Mouse (Mus musculus): ENCODE measurements around the gene Npy4r. TPM values are rescaled to one million over a fixed set of nuclear protein-coding genes. Genes with fewer than 3 reads are reported as not detected.

The Npy4r gene
- polyA plus RNA-seq, 1 experiment from 2014 or later: not detected

DNA sequence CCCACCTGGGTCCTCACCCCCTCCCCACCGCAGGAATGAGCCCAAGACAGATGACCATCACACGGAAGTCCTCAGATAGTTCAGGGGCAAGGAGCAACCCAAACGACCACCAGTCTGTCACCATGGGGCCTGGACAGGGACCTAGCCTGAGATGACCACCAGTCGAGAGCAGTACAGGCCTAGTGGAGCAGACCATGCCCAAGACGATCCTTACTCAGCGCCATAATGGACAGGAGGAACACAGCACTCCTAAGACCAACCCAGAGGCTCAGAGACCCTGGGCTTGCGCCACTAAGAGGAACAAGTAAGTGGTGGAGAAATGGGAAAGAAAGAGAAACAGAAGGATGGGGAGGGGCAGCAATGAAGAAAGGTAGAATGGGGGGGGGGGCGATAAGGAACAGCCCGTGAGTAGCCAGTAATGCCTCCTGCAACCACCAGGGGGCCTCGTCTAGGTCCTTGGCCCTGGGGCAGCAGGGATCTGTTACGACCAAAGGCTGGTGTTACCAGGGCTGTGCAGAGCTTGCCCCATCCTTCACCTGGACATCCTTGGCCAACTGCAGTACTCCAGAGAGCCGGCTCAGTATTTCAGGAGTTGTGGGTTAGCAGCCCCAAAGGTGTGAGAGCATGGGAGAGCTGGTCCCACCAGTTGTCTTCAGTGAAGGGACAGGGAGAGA is 45.8 kb downstream of the Npy4r start:
- Histone ChIP-seq H3K9ac (ENCODE audit: low read length) (no peak overlapping the region), H3K9me3 (ENCODE audit: control insufficient read depth, low read length) (no peaks in the 10 kb centered on the region), H3K27me3 (ENCODE audit: control insufficient read depth, insufficient read depth, low read length) (no peaks in the 10 kb centered on the region), H3K27ac (replicated peaks; ENCODE audit: low read depth, low read length) (no peak overlapping the region), H3K4me3 (ENCODE audit: low read depth, low read length) (no peak overlapping the region), H3K4me1 (ENCODE audit: control insufficient read depth, insufficient read depth, low read length) (no peaks in the 10 kb centered on the region), H3K36me3 (ENCODE audit: control insufficient read depth, insufficient read depth, low read length) (no peaks in the 10 kb centered on the region), H3K4me2 (ENCODE audit: low read depth, severe bottlenecking) (no peak overlapping the region)
- ATAC-seq (ENCODE audit: insufficient number of reproducible peaks, low FRiP score, low TSS enrichment, low read depth) (no peak), DNase-seq (ENCODE audit: low spot score) (peak; percentile 45)
- 59% methylated on average over 12 of the region's 12 CpGs for WGBS

GRCm38 (mm10) chr14:34104892-34105291 is 47.4 kb downstream of the Npy4r start:
- Histone ChIP-seq H3K4me3 (ENCODE audit: low read depth, low read length) (no peak overlapping the region), H3K36me3 (ENCODE audit: control insufficient read depth, insufficient read depth, low read length) (no peaks in the 10 kb centered on the region), H3K9me3 (ENCODE audit: control insufficient read depth, low read length) (no peaks in the 10 kb centered on the region), H3K27ac (replicated peaks; ENCODE audit: low read depth, low read length) (no peak overlapping the region), H3K27me3 (ENCODE audit: control insufficient read depth, insufficient read depth, low read length) (no peaks in the 10 kb centered on the region), H3K4me2 (ENCODE audit: low read depth, severe bottlenecking) (no peak overlapping the region), H3K4me1 (ENCODE audit: control insufficient read depth, insufficient read depth, low read length) (no peaks in the 10 kb centered on the region), H3K9ac (ENCODE audit: low read length) (no peak overlapping the region)
- ATAC-seq (ENCODE audit: insufficient number of reproducible peaks, low FRiP score, low TSS enrichment, low read depth) (no peak), DNase-seq (ENCODE audit: low spot score) (peak; percentile 73)
- WGBS: 25% methylated on average over 8 of the region's 8 CpGs

GRCm38 (mm10) chr14:34103855-34104254 is 48.4 kb downstream of the Npy4r start:
- Histone ChIP-seq H3K4me2 (ENCODE audit: low read depth, severe bottlenecking) (no peak overlapping the region), H3K4me3 (ENCODE audit: low read depth, low read length) (no peak overlapping the region), H3K27me3 (ENCODE audit: control insufficient read depth, insufficient read depth, low read length) (no peaks in the 10 kb centered on the region), H3K27ac (replicated peaks; ENCODE audit: low read depth, low read length) (no peak overlapping the region), H3K36me3 (ENCODE audit: control insufficient read depth, insufficient read depth, low read length) (no peaks in the 10 kb centered on the region), H3K4me1 (ENCODE audit: control insufficient read depth, insufficient read depth, low read length) (no peaks in the 10 kb centered on the region), H3K9ac (ENCODE audit: low read length) (no peak overlapping the region), H3K9me3 (ENCODE audit: control insufficient read depth, low read length) (no peaks in the 10 kb centered on the region)
- 68% methylated on average over 3 of the region's 3 CpGs for WGBS
- DNase-seq (ENCODE audit: low spot score): no peak
- no peak for ATAC-seq (ENCODE audit: insufficient number of reproducible peaks, low FRiP score, low TSS enrichment, low read depth)

DNA sequence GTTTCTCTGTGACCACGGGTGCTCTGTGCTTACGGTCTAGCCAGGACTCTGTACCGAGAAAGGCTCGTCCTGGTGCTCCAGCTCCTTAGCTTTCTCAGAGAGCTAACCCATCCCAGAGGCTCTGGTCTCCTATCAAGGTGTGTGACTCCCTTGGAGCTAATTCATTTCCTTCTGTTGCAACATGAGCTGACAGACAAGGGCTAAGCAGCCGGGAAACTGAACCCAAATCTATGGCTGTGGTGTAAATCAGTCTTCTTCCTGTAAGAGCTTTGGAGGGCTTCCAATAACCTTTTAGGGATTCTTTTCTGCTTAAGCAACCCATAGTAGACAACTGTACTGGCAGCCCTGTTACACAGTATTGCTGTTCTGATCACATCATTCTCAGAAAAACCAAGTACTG is 49.7 kb downstream of the Npy4r start, which contains the start of gene A630023A22Rik:
A630023A22Rik (minus strand) TSS at position 154 of the 400 bp plus-strand sequence.
- Histone ChIP-seq H3K4me1 (ENCODE audit: control insufficient read depth, insufficient read depth, low read length) (no peaks in the 10 kb centered on the region), H3K4me2 (ENCODE audit: low read depth, severe bottlenecking) (no peak within 1 kb of the TSS), H3K27me3 (ENCODE audit: control insufficient read depth, insufficient read depth, low read length) (no peaks in the 10 kb centered on the region), H3K36me3 (ENCODE audit: control insufficient read depth, insufficient read depth, low read length) (no peaks in the 10 kb centered on the region), H3K9me3 (ENCODE audit: control insufficient read depth, low read length) (no peaks in the 10 kb centered on the region), H3K4me3 (ENCODE audit: low read depth, low read length) (no peak within 1 kb of the TSS), H3K9ac (ENCODE audit: low read length) (no peak within 1 kb of the TSS), H3K27ac (replicated peaks; ENCODE audit: low read depth, low read length) (no peak within 1 kb of the TSS)
- ATAC-seq (ENCODE audit: insufficient number of reproducible peaks, low FRiP score, low TSS enrichment, low read depth) (no peak), DNase-seq (ENCODE audit: low spot score) (no peak)
- WGBS: 68% methylated on average over 5 of the region's 5 CpGs

- no peaks in the 10 kb centered on the region for H3K36me3 ChIP-seq (ENCODE audit: control insufficient read depth, insufficient read depth, low read length)
- H3K4me1 ChIP-seq (ENCODE audit: control insufficient read depth, insufficient read depth, low read length): no peaks in the 10 kb centered on the region
- DNase-seq (ENCODE audit: low spot score): no peak
- no peaks in the 10 kb centered on the region for H3K9me3 ChIP-seq (ENCODE audit: control insufficient read depth, low read length)
- no peaks in the 10 kb centered on the region for H3K27me3 ChIP-seq (ENCODE audit: control insufficient read depth, insufficient read depth, low read length)
- H3K4me2 ChIP-seq (ENCODE audit: low read depth, severe bottlenecking): no peak overlapping the region
- H3K4me3 ChIP-seq (ENCODE audit: low read depth, low read length): no peak overlapping the region
- no peak for ATAC-seq (ENCODE audit: insufficient number of reproducible peaks, low FRiP score, low TSS enrichment, low read depth)
- no peak overlapping the region for H3K9ac ChIP-seq (ENCODE audit: low read length)
- 86% methylated on average over 5 of the region's 5 CpGs for WGBS
- no peak overlapping the region for H3K27ac ChIP-seq (replicated peaks; ENCODE audit: low read depth, low read length)
These were observed 56.1 kb downstream of the Npy4r start for GRCm38 (mm10) chr14:34096161-34096560.

Other genes starting within 250 kb of the Npy4r start
- gene Gdf10, start 228.9 kb downstream of the Npy4r start, polyA plus RNA-seq (2014; fragmentation: Nextera tagmentation; extraction: Ambion mirVana): 4.9 and 5.3 TPM in 2 replicates
- 0.04 TPM in 1 of 2 replicates, not detected in the other for gene Gdf2, start 211.4 kb downstream of the Npy4r start, polyA plus RNA-seq (2014; fragmentation: Nextera tagmentation; extraction: Ambion mirVana)
- not detected in 2 replicates for gene Rbp3, start 198.5 kb downstream of the Npy4r start, polyA plus RNA-seq (2014; fragmentation: Nextera tagmentation; extraction: Ambion mirVana)
- 0.08 and 0.09 TPM in 2 replicates for gene Zfp488, start 173.7 kb downstream of the Npy4r start, polyA plus RNA-seq (2014; fragmentation: Nextera tagmentation; extraction: Ambion mirVana)
- gene Gm30083, start 137.3 kb downstream of the Npy4r start, polyA plus RNA-seq (2014; fragmentation: Nextera tagmentation; extraction: Ambion mirVana): not detected in 2 replicates
- not detected in 2 replicates for gene Gm5460, start 135.7 kb downstream of the Npy4r start, polyA plus RNA-seq (2014; fragmentation: Nextera tagmentation; extraction: Ambion mirVana)
- not detected in 2 replicates for gene Antxrl, start 99.8 kb downstream of the Npy4r start, polyA plus RNA-seq (2014; fragmentation: Nextera tagmentation; extraction: Ambion mirVana)
- gene Anxa8, start 66.5 kb downstream of the Npy4r start, polyA plus RNA-seq (2014; fragmentation: Nextera tagmentation; extraction: Ambion mirVana): 1.5 and 2.4 TPM in 2 replicates
- not detected in 2 replicates for gene A630023A22Rik, start 49.7 kb downstream of the Npy4r start, polyA plus RNA-seq (2014; fragmentation: Nextera tagmentation; extraction: Ambion mirVana)
- 0.41 and 0.44 TPM in 2 replicates for gene Gprin2, start 49.2 kb upstream of the Npy4r start, polyA plus RNA-seq (2014; fragmentation: Nextera tagmentation; extraction: Ambion mirVana)
- 0.13 and 0.14 TPM in 2 replicates for gene Syt15, start 67.1 kb upstream of the Npy4r start, polyA plus RNA-seq (2014; fragmentation: Nextera tagmentation; extraction: Ambion mirVana)
- 11.7 and 12.7 TPM in 2 replicates for gene Shld2, start 158.0 kb upstream of the Npy4r start, polyA plus RNA-seq (2014; fragmentation: Nextera tagmentation; extraction: Ambion mirVana)
- gene Glud1, start 158.2 kb upstream of the Npy4r start, polyA plus RNA-seq (2014; fragmentation: Nextera tagmentation; extraction: Ambion mirVana): 76.3 and 83.7 TPM in 2 replicates
- not detected in 2 replicates for gene Fam25c, start 202.9 kb upstream of the Npy4r start, polyA plus RNA-seq (2014; fragmentation: Nextera tagmentation; extraction: Ambion mirVana)
- gene Sncg, start 222.3 kb upstream of the Npy4r start, polyA plus RNA-seq (2014; fragmentation: Nextera tagmentation; extraction: Ambion mirVana): 3.1 and 3.5 TPM in 2 replicates
- 5.8 and 6.3 TPM in 2 replicates for gene Mmrn2, start 223.0 kb upstream of the Npy4r start, polyA plus RNA-seq (2014; fragmentation: Nextera tagmentation; extraction: Ambion mirVana)